Mouse (Mus musculus): ENCODE data around the gene Arhgap18.

DNA sequence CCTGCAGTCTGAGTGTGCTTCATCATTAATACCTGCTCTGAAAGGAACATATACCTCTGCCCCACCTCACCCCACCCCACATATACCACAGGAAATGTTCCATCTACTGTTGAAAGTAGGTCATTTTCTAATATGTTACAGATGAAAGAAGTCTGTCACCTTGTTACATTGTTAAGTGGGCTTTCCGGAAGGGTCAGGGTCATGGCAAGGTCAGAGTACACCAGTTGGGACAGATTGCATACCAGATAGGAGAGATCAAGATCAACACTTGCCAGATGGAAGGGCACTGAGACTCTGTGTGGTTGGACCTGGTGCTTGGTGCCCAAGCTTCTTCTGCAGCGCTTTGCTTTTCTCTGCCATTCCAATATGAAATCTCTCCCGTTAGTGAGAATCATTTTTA is 158.0 kb downstream of the Arhgap18 start:
- TF ChIP-seq CTCF (IDR thresholded peaks at IDR 0.05; ENCODE audit: insufficient read depth, low read length): no peak
- TF ChIP-seq POLR2A (IDR thresholded peaks at IDR 0.05; ENCODE audit: borderline replicate concordance, extremely low read depth, low read depth, low read length): no peak
